Mouse (Mus musculus) MN1 (cell line): ENCODE results near the gene Olfr91.
"Not testable (repeated sequence)": the region's sequence is repeated elsewhere in the genome, so short reads cannot be mapped to it uniquely, and the experiment has no call there.

Experiments
- DNase-seq: peaks from one replicate; pipeline ENCODE4 v3.0.0-alpha.2; 2016; ENCODE audit warnings: low spot score

Gene Olfr91

GRCm38 (mm10) chr17:37098178-37098577 lies at the start of gene Olfr91:
Olfr91 (minus strand) TSS chr17:37098278.
- DNase-seq = no peak

GRCm38 (mm10) chr17:37131366-37131765 lies 33.3 kb upstream of the Olfr91 start:
- not testable (repeated sequence) for DNase-seq

GRCm38 (mm10) chr17:37119988-37120387 lies 21.9 kb upstream of the Olfr91 start, which contains the start of gene Olfr92:
Olfr92 (minus strand) TSS chr17:37120088.
- no peak for DNase-seq

GRCm38 (mm10) chr17:37093289-37093688 lies 4.8 kb downstream of the Olfr91 start:
- DNase-seq = no peak

- DNase-seq = no peak
These were observed 5.9 kb downstream of the Olfr91 start for GRCm38 (mm10) chr17:37092198-37092597.

- no peak for DNase-seq
These were observed 9.7 kb downstream of the Olfr91 start, which contains the start of gene Olfr90 for GRCm38 (mm10) chr17:37088399-37088798. Olfr90 (minus strand) TSS chr17:37088499.

- DNase-seq = no peak
These were observed 12.5 kb downstream of the Olfr91 start for GRCm38 (mm10) chr17:37085545-37085944.

- no peak for DNase-seq
These were observed 13.4 kb downstream of the Olfr91 start for GRCm38 (mm10) chr17:37084632-37085031.

GRCm38 (mm10) chr17:37083327-37083726 lies 14.8 kb downstream of the Olfr91 start:
- peak; percentile 63 for DNase-seq

- no peak for DNase-seq
These were observed 16.4 kb downstream of the Olfr91 start for GRCm38 (mm10) chr17:37081659-37082058.

GRCm38 (mm10) chr17:37080119-37080518 lies 18.0 kb downstream of the Olfr91 start:
- no peak for DNase-seq

GRCm38 (mm10) chr17:37078990-37079389 lies 19.1 kb downstream of the Olfr91 start:
- no peak for DNase-seq

- no peak for DNase-seq
These were observed 19.9 kb downstream of the Olfr91 start for GRCm38 (mm10) chr17:37078193-37078592.

- no peak for DNase-seq
These were observed 22.3 kb downstream of the Olfr91 start for GRCm38 (mm10) chr17:37075766-37076165.

GRCm38 (mm10) chr17:37075181-37075580 lies 22.9 kb downstream of the Olfr91 start:
- no peak for DNase-seq

GRCm38 (mm10) chr17:37072730-37073276 lies 25.3 kb downstream of the Olfr91 start:
- no peak for DNase-seq

GRCm38 (mm10) chr17:37072080-37072729 lies 25.9 kb downstream of the Olfr91 start:
- no peak for DNase-seq

- DNase-seq = no peak
These were observed 28.0 kb downstream of the Olfr91 start for GRCm38 (mm10) chr17:37070121-37070520.

GRCm38 (mm10) chr17:37067861-37068260 lies 30.2 kb downstream of the Olfr91 start:
- no peak for DNase-seq

- DNase-seq = no peak
These were observed 32.1 kb downstream of the Olfr91 start for GRCm38 (mm10) chr17:37065993-37066392.

GRCm38 (mm10) chr17:37063686-37064495 lies 34.2 kb downstream of the Olfr91 start:
- no peak for DNase-seq

- DNase-seq = no peak
These were observed 35.0 kb downstream of the Olfr91 start for GRCm38 (mm10) chr17:37063063-37063462.

GRCm38 (mm10) chr17:37062101-37062641 lies 35.9 kb downstream of the Olfr91 start:
- no peak for DNase-seq
